Mouse (Mus musculus): ENCODE measurements around the gene Chil1. TPM values are rescaled to one million over a fixed set of nuclear protein-coding genes. Genes with fewer than 3 reads are reported as not detected.

Gene Chil1
- polyA plus RNA-seq, 1 experiment from 2014 or later = 2.8 TPM

DNA sequence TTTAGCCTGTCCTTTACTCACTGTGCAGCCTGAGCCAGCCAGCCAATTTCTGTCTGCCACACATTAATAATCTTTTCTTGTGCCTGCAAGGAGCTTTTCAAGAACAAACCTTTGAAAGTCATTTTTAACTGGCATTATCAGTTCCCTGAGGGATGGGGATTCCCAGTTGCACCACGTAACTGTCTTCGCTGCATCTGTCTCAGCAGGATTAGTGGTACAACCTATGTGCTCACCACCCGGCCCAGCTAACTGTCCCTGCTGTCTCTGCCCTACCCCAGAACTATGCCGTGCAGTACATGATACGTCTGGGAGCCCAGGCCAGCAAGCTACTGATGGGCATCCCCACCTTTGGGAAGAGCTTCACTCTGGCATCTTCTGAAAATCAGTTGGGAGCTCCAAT is 6.2 kb downstream of the Chil1 start:
- H3K36me3 ChIP-seq = no peaks in the 10 kb centered on the region

DNA sequence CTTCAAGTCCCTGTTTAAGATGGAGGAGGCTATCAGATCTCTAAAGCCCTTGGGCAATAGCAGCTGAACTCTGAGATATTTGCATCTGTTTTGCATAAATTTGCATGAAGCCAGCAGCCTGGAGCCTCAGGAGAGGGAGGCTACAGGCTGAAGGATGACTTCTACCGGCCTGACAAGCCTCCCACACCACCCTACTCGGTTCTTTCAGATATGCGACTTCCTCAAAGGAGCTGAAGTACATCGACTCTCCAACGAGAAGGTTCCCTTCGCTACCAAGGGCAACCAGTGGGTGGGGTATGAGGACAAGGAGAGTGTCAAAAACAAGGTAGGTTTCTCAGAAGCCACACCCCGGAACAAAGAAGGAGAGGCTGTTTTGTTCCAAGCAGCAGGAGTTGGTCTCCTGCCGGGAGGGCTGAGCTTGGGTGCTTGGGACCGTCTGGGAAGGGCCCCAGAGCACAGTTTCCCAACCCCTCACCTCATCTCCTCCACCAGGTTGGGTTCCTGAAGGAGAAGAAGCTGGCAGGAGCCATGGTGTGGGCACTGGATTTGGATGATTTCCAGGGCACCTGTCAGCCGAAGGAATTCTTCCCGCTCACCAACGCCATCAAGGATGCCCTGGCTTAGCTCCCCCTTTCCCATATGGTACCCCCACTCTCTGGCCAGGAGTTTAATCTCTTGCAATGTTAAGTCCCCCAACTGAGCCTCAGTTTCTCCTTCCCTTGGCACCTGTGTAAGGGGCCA is 7.2 kb downstream of the Chil1 start:
- Histone ChIP-seq H3K9me3 (no peaks in the 10 kb centered on the region), H3K9ac (no peak overlapping the region), H3K4me1 (replicated peaks) (peaks cover 29% of the 10 kb centered on the region), H3K27ac (peak overlapping the region; percentile 66), H3K27me3 (0 out of 2 replicates have a peak, but pooled peaks cover 4% of the 10 kb centered on the region), H3K4me3 (no peak overlapping the region), H3K4me2 (no peak overlapping the region), H3K36me3 (no peaks in the 10 kb centered on the region)
- peak; percentile 58; the same call in 1 of the 2 replicates for ATAC-seq (ENCODE audit: low FRiP score)
- 26% methylated on average over 12 of the region's 12 CpGs for WGBS

More for the DNA sequence above, 6.2 kb downstream of the Chil1 start:
- no peak overlapping the region for H3K4me3 ChIP-seq
- H3K27me3 ChIP-seq = 0 out of 2 replicates have a peak, but pooled peaks cover 4% of the 10 kb centered on the region
- H3K4me1 ChIP-seq (replicated peaks) = peaks cover 24% of the 10 kb centered on the region
- no peak overlapping the region for H3K4me2 ChIP-seq
- 65% methylated on average over 5 of the region's 5 CpGs for WGBS
- ATAC-seq (ENCODE audit: low FRiP score) = no peak
- no peak overlapping the region for H3K9ac ChIP-seq
- H3K9me3 ChIP-seq = no peaks in the 10 kb centered on the region
- H3K27ac ChIP-seq = peak overlapping the region; percentile 66

DNA sequence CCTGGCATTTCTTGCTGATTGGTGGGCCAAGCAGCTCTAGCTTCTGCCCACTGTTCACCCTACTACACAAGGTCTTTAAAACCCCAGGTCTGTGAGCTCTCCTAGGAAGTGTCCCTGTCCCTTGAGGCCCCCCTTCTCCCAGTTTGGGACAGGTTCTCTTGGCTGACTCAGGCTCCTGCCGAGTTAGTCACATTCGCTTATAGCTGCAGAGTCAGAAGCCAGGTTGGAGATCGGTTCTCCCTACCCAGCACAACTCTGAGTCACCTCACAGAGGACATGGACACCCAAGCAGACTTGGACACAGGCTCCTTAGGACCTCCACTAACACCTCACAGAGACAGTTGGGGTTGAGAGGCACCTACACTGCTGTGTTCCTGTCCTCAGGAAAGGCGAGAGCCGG is 9.2 kb downstream of the Chil1 start:
- H3K9me3 ChIP-seq = no peaks in the 10 kb centered on the region
- 88% methylated on average over 5 of the region's 5 CpGs for WGBS
- no peak for ATAC-seq (ENCODE audit: low FRiP score)
- no peak overlapping the region for H3K27ac ChIP-seq
- H3K4me1 ChIP-seq (replicated peaks) = peaks cover 43% of the 10 kb centered on the region
- H3K9ac ChIP-seq = no peak overlapping the region
- no peak overlapping the region for H3K4me3 ChIP-seq
- no peak overlapping the region for H3K4me2 ChIP-seq
- 0 out of 2 replicates have a peak, but pooled peaks cover 4% of the 10 kb centered on the region for H3K27me3 ChIP-seq
- no peaks in the 10 kb centered on the region for H3K36me3 ChIP-seq

DNA sequence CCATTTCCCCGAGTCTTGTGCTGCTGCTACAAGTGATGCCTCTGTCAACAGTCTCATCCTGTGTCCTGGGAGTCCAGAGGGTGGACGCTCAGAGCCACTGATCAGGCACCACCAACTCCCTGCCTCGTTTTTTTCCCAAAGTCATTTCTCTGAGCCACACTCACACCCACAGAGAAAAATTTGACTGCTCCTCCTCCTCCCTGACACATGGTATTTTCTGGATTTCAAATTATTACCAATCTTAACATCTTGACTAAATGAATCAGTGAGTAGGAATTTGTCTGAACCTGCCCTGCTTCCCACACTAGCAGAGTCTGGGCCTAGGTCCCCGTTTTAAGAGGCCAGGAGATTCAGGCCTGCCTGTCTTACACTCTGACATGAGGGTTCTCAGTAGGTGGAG is 10.0 kb downstream of the Chil1 start:
- Histone ChIP-seq H3K27ac (no peak overlapping the region), H3K9me3 (no peaks in the 10 kb centered on the region), H3K4me1 (replicated peaks) (peaks cover 45% of the 10 kb centered on the region), H3K36me3 (no peaks in the 10 kb centered on the region), H3K27me3 (0 out of 2 replicates have a peak, but pooled peaks cover 4% of the 10 kb centered on the region), H3K4me3 (no peak overlapping the region), H3K9ac (no peak overlapping the region), H3K4me2 (no peak overlapping the region)
- 63% methylated on average over 4 of the region's 4 CpGs for WGBS
- ATAC-seq (ENCODE audit: low FRiP score) = no peak

DNA sequence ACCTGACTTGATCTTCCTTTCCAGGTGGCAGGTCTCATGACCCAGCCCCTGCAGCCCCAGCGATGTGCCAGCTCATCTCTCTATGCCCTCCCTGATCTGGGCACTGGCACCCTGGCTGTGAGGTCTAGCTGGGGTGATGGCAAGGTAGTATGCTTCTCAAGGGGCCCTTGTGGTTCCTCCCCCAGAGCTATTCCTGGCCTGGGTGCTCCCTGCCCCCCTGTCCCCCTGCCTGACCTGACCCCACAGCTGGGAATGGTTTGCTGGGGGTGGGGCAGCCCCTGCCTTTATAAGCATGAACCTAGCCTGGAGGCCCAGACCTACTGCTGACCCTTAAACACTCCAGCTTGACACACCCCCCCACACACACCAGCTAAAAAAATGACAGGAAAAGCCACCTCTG is 11.2 kb downstream of the Chil1 start, which contains the start of gene Mybph:
Gene Mybph (plus strand): TSS at position 323 of the 400 bp plus-strand sequence.
- Histone ChIP-seq H3K27ac (no peak within 1 kb of the TSS), H3K4me3 (no peak within 1 kb of the TSS), H3K4me1 (replicated peaks) (peaks cover 41% of the 10 kb centered on the region), H3K27me3 (0 out of 2 replicates have a peak, but pooled peaks cover 4% of the 10 kb centered on the region), H3K9me3 (no peaks in the 10 kb centered on the region), H3K4me2 (no peak within 1 kb of the TSS), H3K36me3 (no peaks in the 10 kb centered on the region), H3K9ac (no peak within 1 kb of the TSS)
- ATAC-seq (ENCODE audit: low FRiP score) = no peak
- WGBS = 85% methylated on average over 1 of the region's 1 CpGs

DNA sequence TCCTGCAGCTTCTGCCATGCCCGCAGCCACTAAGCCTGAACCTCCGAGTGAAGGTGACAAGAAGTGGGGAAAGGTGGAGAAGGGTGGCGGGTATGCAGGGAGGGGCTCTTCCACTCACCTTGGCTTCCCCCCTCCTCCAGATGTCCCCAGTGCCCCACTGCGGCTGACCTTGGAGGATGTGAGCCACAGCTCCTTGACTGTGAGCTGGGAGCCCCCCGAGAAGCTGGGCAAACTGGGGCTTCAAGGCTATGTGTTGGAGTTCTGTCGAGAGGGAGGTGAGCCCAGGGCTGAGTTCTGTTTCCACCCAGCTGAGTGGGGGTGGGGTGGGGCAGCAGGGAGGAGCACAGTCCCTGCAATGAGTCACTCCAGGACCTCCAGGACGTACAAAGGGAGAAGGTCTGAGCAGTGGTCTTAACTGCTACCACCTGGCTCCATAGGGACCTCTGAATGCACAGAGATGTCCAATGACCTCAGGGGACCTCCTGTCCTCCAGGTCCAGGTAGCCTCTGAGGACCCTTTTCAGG is 11.8 kb downstream of the Chil1 start:
- Histone ChIP-seq H3K36me3 (no peaks in the 10 kb centered on the region), H3K9me3 (no peaks in the 10 kb centered on the region), H3K27me3 (0 out of 2 replicates have a peak, but pooled peaks cover 4% of the 10 kb centered on the region), H3K4me1 (replicated peaks) (peaks cover 37% of the 10 kb centered on the region), H3K4me2 (no peak overlapping the region), H3K27ac (no peak overlapping the region), H3K4me3 (no peak overlapping the region), H3K9ac (no peak overlapping the region)
- 73% methylated on average over 7 of the region's 7 CpGs for WGBS
- ATAC-seq (ENCODE audit: low FRiP score) = no peak

DNA sequence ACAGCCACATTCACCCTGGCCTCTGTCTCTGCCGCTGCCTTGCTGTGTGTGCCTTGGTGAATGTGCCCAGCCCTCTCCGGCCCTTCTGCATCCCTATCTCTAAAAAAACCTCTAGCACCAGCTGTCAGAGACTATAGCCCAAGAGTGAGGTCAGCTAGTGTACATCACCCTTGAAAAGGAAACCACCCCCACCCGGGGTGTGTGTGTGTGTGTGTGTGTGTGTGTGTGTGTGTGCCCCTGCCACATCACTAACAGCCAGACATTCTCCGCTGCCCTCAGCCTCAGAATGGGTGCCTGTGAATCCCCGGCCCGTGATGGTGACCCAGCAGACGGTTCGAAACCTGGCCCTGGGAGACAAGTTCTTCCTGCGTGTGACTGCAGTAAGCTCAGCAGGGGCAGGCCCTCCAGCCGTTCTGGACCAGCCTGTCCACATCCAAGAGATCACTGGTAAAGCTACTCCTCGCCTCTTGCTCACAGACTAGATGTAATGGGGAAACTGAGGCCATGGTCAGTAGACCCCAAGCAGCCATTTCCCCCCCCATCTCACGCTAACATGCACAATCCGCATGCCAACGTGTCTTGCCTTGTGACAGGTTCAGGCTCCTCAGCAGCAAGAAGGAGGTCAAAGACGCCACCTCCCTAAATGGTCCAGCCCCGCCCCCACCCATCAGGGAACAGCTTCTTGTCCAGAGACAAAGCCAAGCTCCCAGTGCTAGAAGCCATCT is 12.5 kb downstream of the Chil1 start:
- no peak for ATAC-seq (ENCODE audit: low FRiP score)
- Histone ChIP-seq H3K27ac (no peak overlapping the region), H3K27me3 (0 out of 2 replicates have a peak, but pooled peaks cover 4% of the 10 kb centered on the region), H3K4me2 (no peak overlapping the region), H3K9me3 (no peaks in the 10 kb centered on the region), H3K9ac (no peak overlapping the region), H3K4me1 (replicated peaks) (peaks cover 31% of the 10 kb centered on the region), H3K36me3 (no peaks in the 10 kb centered on the region), H3K4me3 (no peak overlapping the region)
- WGBS = 74% methylated on average over 16 of the region's 16 CpGs

DNA sequence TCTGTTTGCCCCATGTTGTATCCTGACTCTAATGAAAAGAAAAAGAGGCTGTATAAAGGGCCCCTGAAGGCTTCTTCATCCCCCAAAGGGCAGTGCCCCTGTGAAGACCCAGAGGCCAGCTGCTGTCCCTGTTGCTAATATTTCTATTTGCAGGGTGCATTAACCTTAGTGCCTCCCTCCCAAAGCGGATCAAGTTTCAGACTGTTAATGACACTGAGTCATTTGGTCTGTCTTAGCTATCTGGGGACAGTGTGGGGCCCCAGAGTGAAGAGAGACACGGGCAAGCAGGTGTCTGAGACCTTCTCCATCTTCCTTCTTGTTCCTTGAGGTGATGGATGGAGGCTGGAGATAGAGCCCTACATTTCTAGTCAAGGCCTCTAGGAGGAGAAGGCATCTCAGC is 13.1 kb downstream of the Chil1 start:
- no peaks in the 10 kb centered on the region for H3K9me3 ChIP-seq
- no peak for ATAC-seq (ENCODE audit: low FRiP score)
- no peak overlapping the region for H3K4me3 ChIP-seq
- peaks cover 28% of the 10 kb centered on the region for H3K4me1 ChIP-seq (replicated peaks)
- no peak overlapping the region for H3K4me2 ChIP-seq
- WGBS = 68% methylated on average over 2 of the region's 2 CpGs
- 0 out of 2 replicates have a peak, but pooled peaks cover 4% of the 10 kb centered on the region for H3K27me3 ChIP-seq
- H3K27ac ChIP-seq = no peak overlapping the region
- H3K36me3 ChIP-seq = no peaks in the 10 kb centered on the region
- H3K9ac ChIP-seq = no peak overlapping the region

DNA sequence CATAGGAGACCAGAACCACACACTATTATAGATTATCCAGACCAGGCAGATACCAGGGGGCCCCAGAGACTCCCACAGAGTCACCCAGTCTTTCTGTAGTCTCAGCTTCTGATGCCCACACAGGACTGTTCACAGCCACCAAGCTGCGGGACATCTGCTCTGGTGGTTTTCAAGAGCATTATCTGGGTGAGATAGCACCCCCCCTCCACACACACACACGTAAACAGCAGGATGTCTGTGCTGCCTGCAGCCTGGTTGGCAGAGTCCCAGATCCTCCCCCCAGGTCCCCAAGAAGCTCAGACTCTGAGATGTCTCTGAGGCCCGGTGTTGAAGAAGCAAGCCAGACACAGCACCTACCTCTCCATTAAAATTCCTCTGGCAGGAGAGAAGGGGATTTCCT is 13.6 kb downstream of the Chil1 start:
- WGBS = 59% methylated on average over 3 of the region's 3 CpGs
- no peaks in the 10 kb centered on the region for H3K36me3 ChIP-seq
- no peaks in the 10 kb centered on the region for H3K9me3 ChIP-seq
- no peak for ATAC-seq (ENCODE audit: low FRiP score)
- H3K27me3 ChIP-seq = 0 out of 2 replicates have a peak, but pooled peaks cover under 1% of the 10 kb centered on the region
- no peak overlapping the region for H3K27ac ChIP-seq
- peaks cover 28% of the 10 kb centered on the region for H3K4me1 ChIP-seq (replicated peaks)
- H3K4me3 ChIP-seq = no peak overlapping the region
- H3K9ac ChIP-seq = no peak overlapping the region
- no peak overlapping the region for H3K4me2 ChIP-seq

DNA sequence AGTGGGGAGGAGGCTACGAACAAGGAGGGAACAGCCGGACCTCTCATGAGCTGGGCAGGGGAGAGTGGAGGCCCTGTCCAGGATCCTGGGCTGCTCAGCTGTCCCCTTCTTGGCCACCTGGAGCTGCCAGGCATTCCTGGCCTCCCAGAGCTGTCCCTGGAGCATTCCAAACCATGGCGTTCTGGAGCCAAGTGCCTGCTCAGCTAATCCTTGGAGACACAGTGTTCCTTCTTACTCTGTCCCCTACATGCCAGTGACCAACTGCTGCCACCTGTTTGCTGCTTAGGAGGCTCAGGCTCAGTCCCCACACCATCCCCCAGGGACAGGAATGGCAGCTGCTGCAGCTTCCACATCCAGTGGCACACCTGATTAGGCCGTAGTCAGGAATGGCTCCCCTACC is 14.0 kb downstream of the Chil1 start:
- Histone ChIP-seq H3K9me3 (no peaks in the 10 kb centered on the region), H3K27me3 (no peaks in the 10 kb centered on the region), H3K4me1 (replicated peaks) (peaks cover 28% of the 10 kb centered on the region), H3K9ac (no peak overlapping the region), H3K4me3 (no peak overlapping the region), H3K36me3 (no peaks in the 10 kb centered on the region), H3K27ac (0 out of 2 replicates have a peak overlapping the region, but pooled peaks have one; percentile 40), H3K4me2 (no peak overlapping the region)
- WGBS = 69% methylated on average over 4 of the region's 4 CpGs
- ATAC-seq (ENCODE audit: low FRiP score) = no peak

DNA sequence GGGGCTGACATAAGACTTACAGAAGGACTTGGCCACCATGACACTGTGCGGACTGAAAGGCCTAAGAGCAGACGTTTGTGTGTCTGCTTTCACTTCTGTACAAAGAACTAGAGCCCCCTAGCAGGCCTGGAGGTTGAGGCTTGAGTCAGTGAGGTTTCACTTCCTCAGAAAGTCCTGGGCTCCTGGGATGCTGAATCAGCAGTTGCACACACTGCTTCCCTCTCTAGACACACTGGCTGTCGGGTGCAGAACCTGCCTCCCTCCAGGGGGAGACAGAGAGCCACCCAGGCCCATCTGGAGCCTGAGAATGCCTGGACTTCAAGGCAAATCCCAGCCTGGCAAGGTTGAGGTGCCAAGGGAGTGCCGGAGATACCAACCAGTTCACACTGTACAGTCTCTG is 14.4 kb downstream of the Chil1 start:
- Histone ChIP-seq H3K4me1 (replicated peaks) (peaks cover 28% of the 10 kb centered on the region), H3K9me3 (no peaks in the 10 kb centered on the region), H3K4me3 (no peak overlapping the region), H3K36me3 (no peaks in the 10 kb centered on the region), H3K27me3 (no peaks in the 10 kb centered on the region), H3K9ac (no peak overlapping the region), H3K4me2 (no peak overlapping the region), H3K27ac (no peak overlapping the region)
- WGBS = 66% methylated on average over 4 of the region's 4 CpGs
- no peak for ATAC-seq (ENCODE audit: low FRiP score)

DNA sequence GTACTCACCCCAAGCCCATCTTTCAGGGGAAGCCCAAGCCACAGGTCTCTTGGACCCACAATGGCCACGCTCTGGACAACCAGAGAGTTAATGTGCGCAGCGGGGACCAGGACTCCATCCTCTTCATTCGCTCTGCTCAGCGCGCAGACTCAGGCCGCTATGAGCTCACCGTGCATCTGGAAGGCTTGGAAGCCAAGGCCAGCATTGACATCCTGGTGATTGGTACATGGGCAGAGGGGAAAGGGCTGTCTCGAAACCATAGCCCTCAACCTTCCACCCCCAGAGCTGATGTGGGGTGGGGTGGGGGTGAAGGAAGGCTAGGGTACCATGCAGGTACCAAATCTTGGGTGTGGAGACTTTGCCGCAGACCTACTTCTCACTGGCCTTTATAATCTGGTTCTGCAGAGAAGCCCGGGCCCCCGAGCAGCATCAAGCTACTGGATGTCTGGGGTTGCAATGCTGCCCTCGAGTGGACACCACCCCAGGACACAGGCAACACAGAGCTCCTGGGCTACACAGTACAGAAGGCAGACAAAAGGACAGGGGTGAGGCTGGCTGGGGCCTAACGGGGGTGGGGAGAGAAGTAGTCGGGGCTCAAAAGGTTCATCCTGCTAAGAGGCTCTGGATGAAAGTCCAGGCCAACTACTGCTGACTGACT is 15.5 kb downstream of the Chil1 start:
- Histone ChIP-seq H3K4me1 (replicated peaks) (peaks cover 28% of the 10 kb centered on the region), H3K4me3 (no peak overlapping the region), H3K27ac (no peak overlapping the region), H3K36me3 (no peaks in the 10 kb centered on the region), H3K9me3 (no peaks in the 10 kb centered on the region), H3K4me2 (no peak overlapping the region), H3K27me3 (no peaks in the 10 kb centered on the region), H3K9ac (no peak overlapping the region)
- no peak for ATAC-seq (ENCODE audit: low FRiP score)
- WGBS = 83% methylated on average over 15 of the region's 15 CpGs

Data from hindbrain, embryonic 13.5 days (tissue).